Mouse (Mus musculus) myocyte (in vitro differentiated cells): ENCODE measurements around the gene Cracr2a.

ENCODE experiments used
- CEBPB ChIP-seq: IDR thresholded peaks from 2 replicates; pipeline ENCODE4 v1.6.1; 2011; ENCODE audit warnings: mild to moderate bottlenecking, moderate library complexity; ENCODE audit not compliant: poor library complexity, insufficient read depth, severe bottlenecking
- E2F4 ChIP-seq: IDR thresholded peaks from one replicate; pipeline ENCODE4 v1.6.1; 2011; ENCODE audit warnings: mild to moderate bottlenecking, control low read depth, moderate library complexity; ENCODE audit not compliant: insufficient read depth
- MAX ChIP-seq: IDR thresholded peaks from one replicate; pipeline ENCODE4 v1.6.1; 2011; ENCODE audit warnings: low read depth, mild to moderate bottlenecking, control low read depth
- MYOD1 ChIP-seq, 3 experiments: IDR thresholded peaks; one replicate each; pipeline ENCODE4 v1.6.1; 2011; ENCODE audit warnings: control low read depth in 2 of 3, low read depth in 2 of 3, mild to moderate bottlenecking in 2 of 3, moderate library complexity in 1 of 3; ENCODE audit not compliant: insufficient read length in 2 of 3, control insufficient read depth in 1 of 3
- MYOG ChIP-seq, 3 experiments: IDR thresholded peaks; one replicate each; pipeline ENCODE4 v1.6.1; 2011; ENCODE audit warnings: control low read depth in 2 of 3, low read depth in 2 of 3, mild to moderate bottlenecking in 2 of 3; ENCODE audit not compliant: insufficient read length in 2 of 3, control insufficient read depth in 1 of 3, insufficient read depth in 1 of 3
- POLR2A ChIP-seq: IDR thresholded peaks from one replicate; pipeline ENCODE4 v1.6.1; 2011; ENCODE audit warnings: low read depth, mild to moderate bottlenecking, control low read depth, moderate library complexity; ENCODE audit not compliant: insufficient read length
- POLR2AphosphoS2 ChIP-seq: IDR thresholded peaks from one replicate; pipeline ENCODE4 v1.6.1; 2011; ENCODE audit warnings: low read depth, control low read depth; ENCODE audit not compliant: insufficient read length
- REST ChIP-seq: IDR thresholded peaks from one replicate; pipeline ENCODE4 v1.6.1; 2011; ENCODE audit warnings: mild to moderate bottlenecking, control low read depth, moderate library complexity; ENCODE audit not compliant: insufficient read depth, insufficient read length
- SRF ChIP-seq: IDR thresholded peaks from one replicate; pipeline ENCODE4 v1.6.1; 2011; ENCODE audit warnings: low read depth; ENCODE audit not compliant: control insufficient read depth, insufficient read length
- TCF3 ChIP-seq: IDR thresholded peaks from one replicate; pipeline ENCODE4 v1.6.1; 2011; ENCODE audit warnings: low read depth, control low read depth; ENCODE audit not compliant: insufficient read length
- USF1 ChIP-seq: IDR thresholded peaks from one replicate; pipeline ENCODE4 v1.6.1; 2011; ENCODE audit warnings: low read depth, mild to moderate bottlenecking, control low read depth, moderate library complexity

DNA sequence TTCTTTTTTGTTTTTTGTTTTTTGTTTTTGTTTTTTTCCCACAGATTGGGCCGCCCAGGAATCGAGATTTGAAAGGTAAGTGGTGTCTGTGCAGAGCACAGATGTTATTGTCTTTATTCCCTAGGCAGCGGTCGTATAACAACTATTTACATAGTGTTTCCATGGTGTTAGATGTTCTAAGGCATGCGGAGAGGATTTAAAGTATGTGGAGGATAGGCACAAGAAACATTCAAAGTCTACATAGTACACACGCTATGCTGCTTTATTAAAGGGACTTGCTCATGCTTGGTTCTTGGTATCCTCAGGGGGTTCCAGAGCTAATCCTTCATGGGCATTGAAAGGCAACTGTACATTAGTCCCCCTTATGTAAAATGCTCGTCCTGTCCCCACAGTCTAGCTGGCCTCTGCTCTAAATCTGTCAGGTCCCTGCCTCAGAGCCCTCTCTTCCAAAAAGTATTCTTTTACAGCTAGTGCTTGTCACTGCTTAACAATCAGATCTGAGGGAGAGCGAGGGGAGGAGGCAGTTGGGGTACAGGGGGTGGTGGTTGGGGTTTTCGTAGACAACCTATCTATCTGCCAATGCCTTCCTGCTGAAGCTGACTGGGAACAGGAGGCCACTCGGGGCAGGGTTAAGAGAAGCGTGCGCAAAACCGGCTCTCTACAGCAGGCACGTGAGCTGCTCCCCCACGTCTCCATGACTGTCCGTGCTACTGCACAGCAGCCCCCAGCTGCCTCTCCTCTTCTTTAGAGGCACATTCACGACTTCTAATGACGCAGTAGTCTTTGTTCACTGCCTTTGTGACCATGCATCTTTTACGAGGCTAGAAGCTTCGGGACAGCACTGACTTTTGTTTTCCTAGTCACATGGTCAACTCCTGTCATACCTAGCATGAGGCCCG, 156.3 kb downstream of the Cracr2a start:
- TF ChIP-seq POLR2AphosphoS2 (no peak), POLR2A (no peak), USF1 (no peak), SRF (no peak), MAX (no peak), E2F4 (no peak), MYOD1 (IDR thresholded peaks at IDR 0.05; ENCODE audit: control insufficient read depth in 1 of 3, insufficient read length in 2 of 3, low read depth in 2 of 3) (no peak), REST (no peak), CEBPB (no peak), TCF3 (no peak), MYOG (IDR thresholded peaks at IDR 0.05; ENCODE audit: control insufficient read depth in 1 of 3, insufficient read depth in 1 of 3, insufficient read length in 2 of 3, low read depth in 2 of 3) (no peak)
